Mouse (Mus musculus) megakaryocyte, embryonic 14.5 days (primary cell): ENCODE results near the gene Kat6b.

ENCODE experiments used
- FLI1 ChIP-seq: IDR thresholded peaks from 2 replicates; pipeline ENCODE4 v1.6.1; 2012; ENCODE audit warnings: low read length, inconsistent platforms, mixed read lengths
- GATA1 ChIP-seq: IDR thresholded peaks from 3 replicates; pipeline ENCODE4 v1.6.1; 2012; ENCODE audit warnings: mixed read lengths, low read length, inconsistent platforms, borderline replicate concordance

GRCm38 (mm10) chr14:21539731-21540130, 58.5 kb downstream of the Kat6b start:
- TF ChIP-seq GATA1, result no peak
- no peak for TF ChIP-seq FLI1
